Mouse (Mus musculus): ENCODE results near the gene Trp53. TPM values are rescaled to one million over a fixed set of nuclear protein-coding genes. Genes with fewer than 3 reads are reported as not detected.

The Trp53 gene
- polyA plus RNA-seq, 1 experiment from 2014 or later, result 48.9 TPM

- peak overlapping the region; percentile 77 for H3K9ac ChIP-seq (ENCODE audit: low read depth, low read length)
- H3K27ac ChIP-seq (ENCODE audit: low read length), result no peak overlapping the region; the same call in 1 of the 2 replicates
- H3K4me3 ChIP-seq (ENCODE audit: low read depth, low read length), result peak overlapping the region; percentile 79
- 13% methylated on average over 15 of the region's 15 CpGs for WGBS
- no peaks in the 10 kb centered on the region for H3K27me3 ChIP-seq (ENCODE audit: control insufficient read depth, insufficient read depth, low read depth, low read length)
- no peaks in the 10 kb centered on the region for H3K36me3 ChIP-seq (ENCODE audit: control insufficient read depth, insufficient read depth, low read length)
- ATAC-seq, result no peak
- H3K9me3 ChIP-seq (replicated peaks; ENCODE audit: control insufficient read depth, low read length, poor library complexity, severe bottlenecking), result no peaks in the 10 kb centered on the region
- H3K4me2 ChIP-seq (ENCODE audit: low read length), result peak overlapping the region; percentile 79
- H3K4me1 ChIP-seq (ENCODE audit: control insufficient read depth, insufficient read depth, low read length), result peaks cover 31% of the 10 kb centered on the region
Measured at GRCm38 (mm10) chr11:69578301-69578700, 1.9 kb upstream of the Trp53 start.

GRCm38 (mm10) chr11:69579128-69580017 lies 786 bp upstream of the Trp53 start:
- 1% methylated on average over 39 of the region's 39 CpGs for WGBS
- peak overlapping the region; percentile 94 for H3K27ac ChIP-seq (ENCODE audit: low read length)
- H3K4me1 ChIP-seq (ENCODE audit: control insufficient read depth, insufficient read depth, low read length), result peaks cover 31% of the 10 kb centered on the region
- H3K4me3 ChIP-seq (ENCODE audit: low read depth, low read length), result peak overlapping the region; percentile 79
- H3K9me3 ChIP-seq (replicated peaks; ENCODE audit: control insufficient read depth, low read length, poor library complexity, severe bottlenecking), result no peaks in the 10 kb centered on the region
- ATAC-seq, result peak; percentile 87
- no peaks in the 10 kb centered on the region for H3K36me3 ChIP-seq (ENCODE audit: control insufficient read depth, insufficient read depth, low read length)
- no peaks in the 10 kb centered on the region for H3K27me3 ChIP-seq (ENCODE audit: control insufficient read depth, insufficient read depth, low read depth, low read length)
- peak overlapping the region; percentile 77 for H3K9ac ChIP-seq (ENCODE audit: low read depth, low read length)
- H3K4me2 ChIP-seq (ENCODE audit: low read length), result peak overlapping the region; percentile 79

GRCm38 (mm10) chr11:69580572-69581146 lies 500 bp downstream of the Trp53 start:
- WGBS, result under 1% methylated on average over 25 of the region's 25 CpGs
- H3K4me2 ChIP-seq (ENCODE audit: low read length), result peak overlapping the region; percentile 78
- H3K4me3 ChIP-seq (ENCODE audit: low read depth, low read length), result peak overlapping the region; percentile 79
- H3K27me3 ChIP-seq (ENCODE audit: control insufficient read depth, insufficient read depth, low read depth, low read length), result no peaks in the 10 kb centered on the region
- peak overlapping the region; percentile 94 for H3K27ac ChIP-seq (ENCODE audit: low read length)
- H3K9me3 ChIP-seq (replicated peaks; ENCODE audit: control insufficient read depth, low read length, poor library complexity, severe bottlenecking), result no peaks in the 10 kb centered on the region
- peaks cover 29% of the 10 kb centered on the region for H3K4me1 ChIP-seq (ENCODE audit: control insufficient read depth, insufficient read depth, low read length)
- peak; percentile 36; the same call in 1 of the 2 replicates for ATAC-seq
- H3K36me3 ChIP-seq (ENCODE audit: control insufficient read depth, insufficient read depth, low read length), result no peaks in the 10 kb centered on the region
- peak overlapping the region; percentile 60 for H3K9ac ChIP-seq (ENCODE audit: low read depth, low read length)

DNA sequence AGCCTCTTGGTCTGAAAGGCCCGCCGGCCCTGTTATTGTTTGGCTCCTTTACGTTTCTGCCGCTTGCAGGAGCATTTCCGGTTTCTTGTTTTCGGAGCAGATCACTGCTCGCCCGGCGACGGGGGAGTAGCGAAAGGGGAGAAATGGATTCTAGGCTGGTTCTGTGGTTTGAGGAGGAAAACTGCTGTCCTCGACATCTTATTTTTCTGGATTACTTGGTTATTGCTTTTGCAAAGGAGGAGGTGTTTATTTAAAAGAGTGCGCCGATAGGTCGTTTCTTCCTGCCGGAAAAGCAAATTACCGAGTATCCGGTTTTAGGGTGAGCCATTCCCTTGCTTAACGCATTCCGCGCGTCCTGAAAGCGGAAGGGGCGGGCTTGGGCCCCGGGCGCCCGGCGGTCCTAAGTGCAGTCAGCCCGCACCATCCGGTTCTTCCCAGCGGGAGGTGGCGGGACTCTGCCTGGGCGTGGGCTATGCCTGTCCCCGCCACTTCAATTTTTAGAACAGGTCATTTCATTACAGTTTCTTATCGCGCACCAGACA lies 1.1 kb downstream of the Trp53 start:
- under 1% methylated on average over 36 of the region's 36 CpGs for WGBS
- H3K9me3 ChIP-seq (replicated peaks; ENCODE audit: control insufficient read depth, low read length, poor library complexity, severe bottlenecking), result no peaks in the 10 kb centered on the region
- peaks cover 29% of the 10 kb centered on the region for H3K4me1 ChIP-seq (ENCODE audit: control insufficient read depth, insufficient read depth, low read length)
- H3K4me3 ChIP-seq (ENCODE audit: low read depth, low read length), result peak overlapping the region; percentile 79
- peak overlapping the region; percentile 94 for H3K27ac ChIP-seq (ENCODE audit: low read length)
- no peaks in the 10 kb centered on the region for H3K27me3 ChIP-seq (ENCODE audit: control insufficient read depth, insufficient read depth, low read depth, low read length)
- peak overlapping the region; percentile 60 for H3K9ac ChIP-seq (ENCODE audit: low read depth, low read length)
- peak; percentile 84 for ATAC-seq
- no peaks in the 10 kb centered on the region for H3K36me3 ChIP-seq (ENCODE audit: control insufficient read depth, insufficient read depth, low read length)
- H3K4me2 ChIP-seq (ENCODE audit: low read length), result peak overlapping the region; percentile 78

- H3K27ac ChIP-seq (ENCODE audit: low read length), result peak overlapping the region; percentile 94
- H3K9ac ChIP-seq (ENCODE audit: low read depth, low read length), result peak overlapping the region; percentile 60
- no peaks in the 10 kb centered on the region for H3K27me3 ChIP-seq (ENCODE audit: control insufficient read depth, insufficient read depth, low read depth, low read length)
- H3K4me3 ChIP-seq (ENCODE audit: low read depth, low read length), result peak overlapping the region; percentile 79
- ATAC-seq, result no peak
- no peaks in the 10 kb centered on the region for H3K36me3 ChIP-seq (ENCODE audit: control insufficient read depth, insufficient read depth, low read length)
- H3K4me2 ChIP-seq (ENCODE audit: low read length), result peak overlapping the region; percentile 78
- H3K9me3 ChIP-seq (replicated peaks; ENCODE audit: control insufficient read depth, low read length, poor library complexity, severe bottlenecking), result no peaks in the 10 kb centered on the region
- H3K4me1 ChIP-seq (ENCODE audit: control insufficient read depth, insufficient read depth, low read length), result peaks cover 29% of the 10 kb centered on the region
- 1% methylated on average over 8 of the region's 8 CpGs for WGBS
Measured at GRCm38 (mm10) chr11:69581814-69582213, 1.7 kb downstream of the Trp53 start.

GRCm38 (mm10) chr11:69582230-69582805 lies 2.2 kb downstream of the Trp53 start:
- no peak overlapping the region for H3K27ac ChIP-seq (ENCODE audit: low read length)
- H3K9me3 ChIP-seq (replicated peaks; ENCODE audit: control insufficient read depth, low read length, poor library complexity, severe bottlenecking), result no peaks in the 10 kb centered on the region
- ATAC-seq, result no peak
- no peak overlapping the region; the same call in 1 of the 2 replicates for H3K9ac ChIP-seq (ENCODE audit: low read depth, low read length)
- H3K36me3 ChIP-seq (ENCODE audit: control insufficient read depth, insufficient read depth, low read length), result no peaks in the 10 kb centered on the region
- H3K4me3 ChIP-seq (ENCODE audit: low read depth, low read length), result peak overlapping the region; percentile 79
- WGBS, result 61% methylated on average over 9 of the region's 9 CpGs
- peak overlapping the region; percentile 78 for H3K4me2 ChIP-seq (ENCODE audit: low read length)
- H3K27me3 ChIP-seq (ENCODE audit: control insufficient read depth, insufficient read depth, low read depth, low read length), result no peaks in the 10 kb centered on the region
- H3K4me1 ChIP-seq (ENCODE audit: control insufficient read depth, insufficient read depth, low read length), result peaks cover 24% of the 10 kb centered on the region

DNA sequence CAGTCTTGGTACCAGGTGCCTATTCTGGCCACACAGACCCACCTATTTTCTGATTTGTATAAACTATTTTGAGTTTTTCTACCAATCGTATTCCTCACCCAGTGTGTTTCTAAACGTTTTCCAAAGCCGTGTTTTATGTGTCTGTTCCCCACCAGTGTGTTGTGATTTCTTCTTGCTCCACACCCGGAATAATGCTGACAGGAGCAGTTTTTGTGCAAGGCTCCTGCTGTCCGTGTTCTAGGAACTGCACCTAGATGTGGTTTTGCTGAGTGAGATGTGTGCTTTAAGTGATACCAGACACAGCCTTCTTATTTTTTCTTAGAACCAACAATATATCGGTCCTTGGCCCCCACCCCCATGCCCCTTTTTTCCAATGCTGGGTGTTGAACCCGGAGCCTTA lies 3.8 kb downstream of the Trp53 start:
- Histone ChIP-seq H3K4me1 (ENCODE audit: control insufficient read depth, insufficient read depth, low read length) (peaks cover 10% of the 10 kb centered on the region), H3K4me3 (ENCODE audit: low read depth, low read length) (no peak overlapping the region), H3K27ac (ENCODE audit: low read length) (no peak overlapping the region), H3K9ac (ENCODE audit: low read depth, low read length) (no peak overlapping the region), H3K27me3 (ENCODE audit: control insufficient read depth, insufficient read depth, low read depth, low read length) (no peaks in the 10 kb centered on the region), H3K9me3 (replicated peaks; ENCODE audit: control insufficient read depth, low read length, poor library complexity, severe bottlenecking) (no peaks in the 10 kb centered on the region), H3K4me2 (ENCODE audit: low read length) (no peak overlapping the region), H3K36me3 (ENCODE audit: control insufficient read depth, insufficient read depth, low read length) (peaks cover 7% of the 10 kb centered on the region; the same call in 1 of the 2 replicates)
- no peak for ATAC-seq
- WGBS, result 89% methylated on average over 7 of the region's 7 CpGs

GRCm38 (mm10) chr11:69584937-69585336 lies 4.8 kb downstream of the Trp53 start:
- Histone ChIP-seq H3K9me3 (replicated peaks; ENCODE audit: control insufficient read depth, low read length, poor library complexity, severe bottlenecking) (no peaks in the 10 kb centered on the region), H3K27ac (ENCODE audit: low read length) (no peak overlapping the region), H3K4me2 (ENCODE audit: low read length) (no peak overlapping the region), H3K9ac (ENCODE audit: low read depth, low read length) (no peak overlapping the region), H3K4me3 (ENCODE audit: low read depth, low read length) (no peak overlapping the region), H3K27me3 (ENCODE audit: control insufficient read depth, insufficient read depth, low read depth, low read length) (no peaks in the 10 kb centered on the region), H3K36me3 (ENCODE audit: control insufficient read depth, insufficient read depth, low read length) (peaks cover 10% of the 10 kb centered on the region; the same call in 1 of the 2 replicates), H3K4me1 (ENCODE audit: control insufficient read depth, insufficient read depth, low read length) (peaks cover 6% of the 10 kb centered on the region)
- WGBS, result 95% methylated on average over 13 of the region's 13 CpGs
- no peak for ATAC-seq

All from midbrain, embryonic 16.5 days (tissue).